Comparison of ENCODE assay signal across 14 mouse cellular contexts in genomic region chr15:78243774-78244173, GRCm38 (mm10). TPM values are rescaled to one million over a fixed set of nuclear protein-coding genes. Genes with fewer than 3 reads are reported as not detected.
DNase-seq lines count a peak whose midpoint lies in the region; ATAC-seq and TF ChIP-seq lines count a peak whose summit lies in the region.
"Had no signal": no experiment of that assay in that cellular context is flagged by ENCODE, and none has a peak within 500 bp of the region (broad histone marks: within the 10 kb centered on the region; RNA-seq: fewer than 3 reads in every experiment).

No protein-coding gene starts in this region.

- WGBS in intestine, embryonic 15.5 days, result 62% methylated on average over 6 of the region's 6 CpGs
- 49% methylated on average over 6 of the region's 6 CpGs for WGBS in intestine, postnatal 0 days
- WGBS in lung, postnatal 0 days, result 55% methylated on average over 6 of the region's 6 CpGs
- WGBS in bone marrow, adult 2 months, result 34% methylated on average over 6 of the region's 6 CpGs
- WGBS in intestine, embryonic 16.5 days, result 54% methylated on average over 6 of the region's 6 CpGs
- 54% methylated on average over 6 of the region's 6 CpGs for WGBS in hindbrain, postnatal 0 days

- no peak overlapping the region for H3K4me2 ChIP-seq in intestine, embryonic 15.5 days (replicated peaks)
- H3K4me2 ChIP-seq in intestine, postnatal 0 days (replicated peaks; ENCODE audit: low read depth), result no peak overlapping the region
- H3K4me2 ChIP-seq in lung, postnatal 0 days (replicated peaks; ENCODE audit: low read depth, low read length), result no peak overlapping the region
- H3K4me2 ChIP-seq in intestine, embryonic 16.5 days (ENCODE audit: low read depth, low read length), result no peak overlapping the region
- no peak overlapping the region for H3K4me2 ChIP-seq in hindbrain, postnatal 0 days (ENCODE audit: low read depth, low read length)
- H3K4me2 ChIP-seq: hindbrain, embryonic 12.5 days had no signal

- no peak for TF ChIP-seq POLR2A in bone marrow, adult 2 months (IDR thresholded peaks at IDR 0.05; ENCODE audit: borderline replicate concordance, control insufficient read depth, low read depth, low read length)

- no peaks in the 10 kb centered on the region for H3K9me3 ChIP-seq in intestine, embryonic 15.5 days
- H3K9me3 ChIP-seq in intestine, postnatal 0 days (ENCODE audit: control insufficient read depth), result no peaks in the 10 kb centered on the region
- no peaks in the 10 kb centered on the region for H3K9me3 ChIP-seq in lung, postnatal 0 days (ENCODE audit: low read length)
- no peaks in the 10 kb centered on the region for H3K9me3 ChIP-seq in intestine, embryonic 16.5 days (ENCODE audit: control insufficient read depth, low read length)
- H3K9me3 ChIP-seq in hindbrain, postnatal 0 days (ENCODE audit: low read length), result no peaks in the 10 kb centered on the region
- H3K9me3 ChIP-seq: hindbrain, embryonic 12.5 days had no signal

- no peak overlapping the region for H3K9ac ChIP-seq in intestine, embryonic 15.5 days
- H3K9ac ChIP-seq in intestine, postnatal 0 days (ENCODE audit: low read depth, low read length), result no peak overlapping the region
- H3K9ac ChIP-seq in lung, postnatal 0 days (replicated peaks; ENCODE audit: low read depth), result 0 out of 2 replicates have a peak overlapping the region, but pooled peaks have one; percentile 12
- 0 out of 2 replicates have a peak overlapping the region, but pooled peaks have one; percentile 10 for H3K9ac ChIP-seq in intestine, embryonic 16.5 days (ENCODE audit: low read depth, low read length)
- H3K9ac ChIP-seq in hindbrain, postnatal 0 days (replicated peaks; ENCODE audit: low read length), result no peak overlapping the region
- H3K9ac ChIP-seq: hindbrain, embryonic 12.5 days had no signal

- ATAC-seq in intestine, embryonic 15.5 days, result peak; percentile 28; the same call in 1 of the 2 replicates
- ATAC-seq in intestine, postnatal 0 days, result no peak
- no peak for ATAC-seq in lung, postnatal 0 days
- ATAC-seq in intestine, embryonic 16.5 days, result peak; percentile 42; the same call in 1 of the 2 replicates
- ATAC-seq in hindbrain, postnatal 0 days, result no peak

- H3K4me1 ChIP-seq in intestine, embryonic 15.5 days (replicated peaks), result 0 out of 2 replicates have a peak, but pooled peaks cover 5% of the 10 kb centered on the region
- H3K4me1 ChIP-seq in intestine, postnatal 0 days (replicated peaks; ENCODE audit: control insufficient read depth, insufficient read depth, low read length), result no peaks in the 10 kb centered on the region
- no peaks in the 10 kb centered on the region for H3K4me1 ChIP-seq in lung, postnatal 0 days (ENCODE audit: insufficient read depth, low read depth, low read length)
- peaks cover 11% of the 10 kb centered on the region; the same call in 1 of the 2 replicates for H3K4me1 ChIP-seq in bone marrow, adult 2 months (ENCODE audit: control insufficient read depth, insufficient read depth, low read length)
- H3K4me1 ChIP-seq in intestine, embryonic 16.5 days (ENCODE audit: control insufficient read depth, insufficient read depth, low read length), result no peaks in the 10 kb centered on the region
- H3K4me1 ChIP-seq in hindbrain, postnatal 0 days (ENCODE audit: insufficient read depth, low read length), result no peaks in the 10 kb centered on the region
- H3K4me1 ChIP-seq: hindbrain, embryonic 12.5 days had no signal

- no peak for TF ChIP-seq CTCF in intestine, postnatal 0 days (IDR thresholded peaks at IDR 0.05; ENCODE audit: low read depth)
- TF ChIP-seq CTCF in lung, postnatal 0 days (IDR thresholded peaks at IDR 0.05), result no peak
- no peak for TF ChIP-seq CTCF in bone marrow, adult 2 months (IDR thresholded peaks at IDR 0.05; ENCODE audit: control insufficient read depth, insufficient read depth, low read length)
- TF ChIP-seq CTCF in hindbrain, postnatal 0 days (IDR thresholded peaks at IDR 0.05; ENCODE audit: low read depth), result no peak

- DNase-seq in lung, postnatal 0 days (ENCODE audit: low spot score), result no peak
- DNase-seq in lung, postnatal 14 days, result no peak
- no peak for DNase-seq in hindbrain, postnatal 0 days (ENCODE audit: low spot score)
- no peak for DNase-seq in kidney, postnatal 25 days
- DNase-seq: adrenal gland, adult 8-10 months; heart, adult 11 months; thymus, adult 18-20 months had no signal

- no peak overlapping the region for H3K4me3 ChIP-seq in intestine, embryonic 15.5 days (replicated peaks)
- H3K4me3 ChIP-seq in intestine, postnatal 0 days (ENCODE audit: low read depth, low read length), result no peak overlapping the region
- H3K4me3 ChIP-seq in lung, postnatal 0 days (ENCODE audit: low read depth, low read length), result no peak overlapping the region
- peak overlapping the region; percentile 14 for H3K4me3 ChIP-seq in bone marrow, adult 2 months (replicated peaks; ENCODE audit: control insufficient read depth, low read depth, low read length)
- no peak overlapping the region for H3K4me3 ChIP-seq in intestine, embryonic 16.5 days (ENCODE audit: low read length)
- H3K4me3 ChIP-seq in hindbrain, postnatal 0 days (ENCODE audit: low read length), result no peak overlapping the region
- H3K4me3 ChIP-seq: hindbrain, embryonic 12.5 days; layer of hippocampus, adult 2 months had no signal

- no peak overlapping the region for H3K27ac ChIP-seq in intestine, embryonic 15.5 days
- H3K27ac ChIP-seq in intestine, postnatal 0 days (ENCODE audit: low read depth, low read length), result no peak overlapping the region
- no peak overlapping the region for H3K27ac ChIP-seq in lung, postnatal 0 days (ENCODE audit: low read length)
- H3K27ac ChIP-seq in bone marrow, adult 2 months (ENCODE audit: control insufficient read depth, insufficient read depth, low read depth, low read length, poor library complexity), result peak overlapping the region; percentile 93
- H3K27ac ChIP-seq in intestine, embryonic 16.5 days (ENCODE audit: low read length), result peak overlapping the region; percentile 57
- no peak overlapping the region for H3K27ac ChIP-seq in hindbrain, postnatal 0 days
- H3K27ac ChIP-seq: hindbrain, embryonic 12.5 days; layer of hippocampus, adult 2 months had no signal

- H3K27me3 ChIP-seq in intestine, embryonic 15.5 days (replicated peaks), result peaks cover 13% of the 10 kb centered on the region; the same call in 1 of the 2 replicates
- H3K27me3 ChIP-seq in intestine, postnatal 0 days (replicated peaks; ENCODE audit: control insufficient read depth, insufficient read depth, low read length), result peaks cover 4% of the 10 kb centered on the region; the same call in 1 of the 2 replicates
- H3K27me3 ChIP-seq in lung, postnatal 0 days (replicated peaks; ENCODE audit: insufficient read depth, low read length), result no peaks in the 10 kb centered on the region
- no peaks in the 10 kb centered on the region for H3K27me3 ChIP-seq in intestine, embryonic 16.5 days (replicated peaks; ENCODE audit: control insufficient read depth, insufficient read depth, low read length)
- no peaks in the 10 kb centered on the region for H3K27me3 ChIP-seq in hindbrain, postnatal 0 days (ENCODE audit: insufficient read depth, low read length)
- H3K27me3 ChIP-seq: hindbrain, embryonic 12.5 days had no signal

- H3K36me3 ChIP-seq in intestine, embryonic 15.5 days, result no peaks in the 10 kb centered on the region
- H3K36me3 ChIP-seq in intestine, postnatal 0 days (ENCODE audit: control insufficient read depth, insufficient read depth), result no peaks in the 10 kb centered on the region
- H3K36me3 ChIP-seq in lung, postnatal 0 days (ENCODE audit: insufficient read depth, low read length), result no peaks in the 10 kb centered on the region
- no peaks in the 10 kb centered on the region for H3K36me3 ChIP-seq in intestine, embryonic 16.5 days (ENCODE audit: control insufficient read depth, insufficient read depth, low read length)
- no peaks in the 10 kb centered on the region for H3K36me3 ChIP-seq in hindbrain, postnatal 0 days (ENCODE audit: insufficient read depth, low read length)
- H3K36me3 ChIP-seq: hindbrain, embryonic 12.5 days had no signal

- TF ChIP-seq EP300 in lung, postnatal 0 days (IDR thresholded peaks at IDR 0.05), result no peak

RNA-seq across cellular contexts. Expression of gene Ncf4, which starts 0.8 kb away (rescaled TPM):
- polyA plus RNA-seq in intestine, embryonic 15.5 days (2015; fragmentation: Nextera tagmentation; extraction: Ambion mirVana), result 5.1 and 5.6 TPM in 2 replicates
- 2.5 and 2.8 TPM in 2 replicates for polyA plus RNA-seq in intestine, postnatal 0 days (2015; fragmentation: Nextera tagmentation; extraction: Ambion mirVana)
- 12.6 and 13.4 TPM in 2 replicates for polyA plus RNA-seq in lung, postnatal 0 days (2015; fragmentation: Nextera tagmentation; extraction: Ambion mirVana)
- 131 and 294 TPM in 2 replicates for polyA plus RNA-seq in bone marrow, adult 2 months (2011; ENCODE audit: insufficient read depth, insufficient read length, low replicate concordance, missing spikeins)
- polyA plus RNA-seq in intestine, embryonic 16.5 days (2015; fragmentation: Nextera tagmentation; extraction: Ambion mirVana), result 4.2 and 5.6 TPM in 2 replicates
- 0.86 and 3.0 TPM in 2 replicates for total RNA-seq in hindbrain, postnatal 0 days (2014; rRNA removed)
- 1.1 and 1.6 TPM in 2 replicates for polyA plus RNA-seq in hindbrain, postnatal 0 days (2015; fragmentation: Nextera tagmentation; extraction: Ambion mirVana)

RNA-seq across cellular contexts. Expression of gene Pvalb, which starts 37.6 kb away (rescaled TPM):
- not detected in 2 replicates for polyA plus RNA-seq in intestine, embryonic 15.5 days (2015; fragmentation: Nextera tagmentation; extraction: Ambion mirVana)
- not detected in 2 replicates for polyA plus RNA-seq in intestine, postnatal 0 days (2015; fragmentation: Nextera tagmentation; extraction: Ambion mirVana)
- polyA plus RNA-seq in lung, postnatal 0 days (2015; fragmentation: Nextera tagmentation; extraction: Ambion mirVana), result not detected in 2 replicates
- 2.0 and 11.3 TPM in 2 replicates for polyA plus RNA-seq in bone marrow, adult 2 months (2011; ENCODE audit: insufficient read depth, insufficient read length, low replicate concordance, missing spikeins)
- polyA plus RNA-seq in intestine, embryonic 16.5 days (2015; fragmentation: Nextera tagmentation; extraction: Ambion mirVana), result not detected in 2 replicates
- 1.7 and 1.9 TPM in 2 replicates for total RNA-seq in hindbrain, postnatal 0 days (2014; rRNA removed)
- polyA plus RNA-seq in hindbrain, postnatal 0 days (2015; fragmentation: Nextera tagmentation; extraction: Ambion mirVana), result 7.6 and 11.3 TPM in 2 replicates
- total RNA-seq: adrenal gland, adult 8-10 months; neutrophil, adult 5-6 weeks had no signal

Comparison
In these comparisons a context has a peak if more than half of its experiments do, and no peak if none do; other contexts are left out.
1. ATAC-seq: peak in intestine, embryonic 15.5 days (single experiment) and intestine, embryonic 16.5 days (single experiment); none in intestine, postnatal 0 days (single experiment), lung, postnatal 0 days (single experiment) and hindbrain, postnatal 0 days (single experiment).
2. H3K27ac ChIP-seq: peak in bone marrow, adult 2 months (single experiment) and intestine, embryonic 16.5 days (single experiment); none in intestine, embryonic 15.5 days (single experiment), intestine, postnatal 0 days (single experiment), lung, postnatal 0 days (single experiment) and hindbrain, postnatal 0 days (single experiment).
3. H3K9ac ChIP-seq: peak in lung, postnatal 0 days (single experiment) and intestine, embryonic 16.5 days (single experiment); none in intestine, embryonic 15.5 days (single experiment), intestine, postnatal 0 days (single experiment) and hindbrain, postnatal 0 days (single experiment).